Mouse (Mus musculus) heart, postnatal 0 days (tissue): ENCODE results near the gene Bcl9l. TPM values are rescaled to one million over a fixed set of nuclear protein-coding genes. Genes with fewer than 3 reads are reported as not detected.
A peak's percentile ranks its signal among the peaks of the same experiment; 100 is the strongest.

Experiments used
- ATAC-seq: fragments of 200-750 bp; cut with Nextera tagmentation; 2 replicates; pipeline ENCODE4 v1.8.0; 2017; ENCODE audit warnings: low read depth, moderate number of reproducible peaks, moderate library complexity; ENCODE audit not compliant: insufficient read depth
- DNase-seq: peaks from one replicate; pipeline ENCODE4 v3.0.0-alpha.2; 2016; ENCODE audit warnings: low spot score
- H3K27ac ChIP-seq: fragments of 300-500 bp; sonication (generic); 2 replicates; pipeline ENCODE4 v1.5.1; 2014; ENCODE audit warnings: low read depth, mild to moderate bottlenecking
- H3K27me3 ChIP-seq: fragments of 300-500 bp; sonication (generic); 2 replicates; pipeline ENCODE4 v1.6.1; 2014; ENCODE audit warnings: low read length, mixed read lengths; ENCODE audit not compliant: control insufficient read depth, insufficient read depth
- H3K36me3 ChIP-seq: fragments of 300-500 bp; sonication (generic); replicated peaks from 2 replicates; pipeline ENCODE4 v1.6.1; 2014; ENCODE audit warnings: low read length, mixed read lengths; ENCODE audit not compliant: control insufficient read depth, insufficient read depth
- H3K4me1 ChIP-seq: fragments of 300-500 bp; sonication (generic); 2 replicates; pipeline ENCODE4 v1.6.1; 2014; ENCODE audit warnings: antibody characterized with exemption; ENCODE audit not compliant: control insufficient read depth, insufficient read depth
- H3K4me2 ChIP-seq: fragments of 300-500 bp; sonication (generic); 2 replicates; pipeline ENCODE4 v1.6.1; 2014; ENCODE audit warnings: low read depth, mild to moderate bottlenecking, low read length, moderate library complexity
- H3K4me3 ChIP-seq: fragments of 300-500 bp; sonication (generic); 2 replicates; pipeline ENCODE4 v1.5.1; 2014; ENCODE audit warnings: low read depth, low read length
- H3K9ac ChIP-seq: fragments of 300-500 bp; sonication (generic); replicated peaks from 2 replicates; pipeline ENCODE4 v1.6.1; 2014; ENCODE audit warnings: low read depth, low read length, mixed read lengths
- H3K9me3 ChIP-seq: fragments of 300-500 bp; sonication (generic); replicated peaks from 2 replicates; pipeline ENCODE4 v1.6.1; 2016; ENCODE audit warnings: low read length; ENCODE audit not compliant: control insufficient read depth
- CTCF ChIP-seq: IDR thresholded peaks from 2 replicates; pipeline ENCODE4 v1.5.1; 2016; ENCODE audit warnings: antibody characterized with exemption, control low read depth, low read depth
- EP300 ChIP-seq: IDR thresholded peaks from 2 replicates; pipeline ENCODE4 v1.6.1; 2016; ENCODE audit warnings: antibody characterized with exemption, low read depth
- WGBS: fragments of 180-500 bp; shearing (Covaris S2); extraction: QIAGEN DNeasy Blood & Tissue Kit; methylation state at CpG from one replicate; pipeline ENCODE4 v1.1.7; 2014; 5-methylcytosine and 5-hydroxymethylcytosine counted together
- polyA plus RNA-seq: library from polyadenylated mRNA; unstranded; fragments of >200 nt; fragmentation: Nextera tagmentation; extraction: Ambion mirVana; gene quantifications from 2 replicates; pipeline ENCODE4 v1.2.1, GENCODE M21; 2015
- total RNA-seq: library from RNA; depleted of rRNA; stranded (reverse); fragments of >200 nt; gene quantifications from 2 replicates; pipeline ENCODE4 v1.2.3, GENCODE M21; 2014; ENCODE audit warnings: low replicate concordance; rRNA removed

Gene Bcl9l
- total and polyA plus RNA-seq, 2 experiments from 2014 or later: 5.2 to 12.4 TPM

DNA sequence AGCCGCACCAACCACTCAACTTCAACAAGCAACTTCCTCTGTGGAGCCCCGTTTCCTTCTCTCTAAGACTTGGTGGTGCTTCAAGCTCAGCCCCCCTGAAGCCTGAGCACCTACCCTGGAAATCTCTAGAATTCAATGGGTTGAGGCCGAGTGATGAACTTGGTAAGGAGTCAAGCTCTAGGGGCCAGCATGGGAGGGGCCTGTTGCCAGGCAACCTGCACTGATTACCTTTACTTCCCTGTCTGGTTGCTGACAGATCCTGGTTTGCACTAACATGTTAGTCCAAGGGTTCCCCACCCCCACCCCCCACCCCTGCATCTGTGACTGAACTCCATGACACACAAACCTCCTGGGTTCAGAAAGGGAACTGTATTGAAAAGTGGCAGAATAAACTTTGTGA lies 62.4 kb downstream of the Bcl9l start:
- DNase-seq (no peak), ATAC-seq (no peak)
- no peak overlapping the region for H3K27ac ChIP-seq
- no peaks in the 10 kb centered on the region for H3K36me3 ChIP-seq
- WGBS: 76% methylated on average over 3 of the region's 3 CpGs
- H3K4me1 ChIP-seq: no peaks in the 10 kb centered on the region
- no peak overlapping the region for H3K9ac ChIP-seq
- H3K9me3 ChIP-seq: no peaks in the 10 kb centered on the region
- TF ChIP-seq CTCF (no peak), EP300 (no peak)
- H3K4me2 ChIP-seq: no peak overlapping the region
- H3K4me3 ChIP-seq: no peak overlapping the region
- H3K27me3 ChIP-seq: no peaks in the 10 kb centered on the region

DNA sequence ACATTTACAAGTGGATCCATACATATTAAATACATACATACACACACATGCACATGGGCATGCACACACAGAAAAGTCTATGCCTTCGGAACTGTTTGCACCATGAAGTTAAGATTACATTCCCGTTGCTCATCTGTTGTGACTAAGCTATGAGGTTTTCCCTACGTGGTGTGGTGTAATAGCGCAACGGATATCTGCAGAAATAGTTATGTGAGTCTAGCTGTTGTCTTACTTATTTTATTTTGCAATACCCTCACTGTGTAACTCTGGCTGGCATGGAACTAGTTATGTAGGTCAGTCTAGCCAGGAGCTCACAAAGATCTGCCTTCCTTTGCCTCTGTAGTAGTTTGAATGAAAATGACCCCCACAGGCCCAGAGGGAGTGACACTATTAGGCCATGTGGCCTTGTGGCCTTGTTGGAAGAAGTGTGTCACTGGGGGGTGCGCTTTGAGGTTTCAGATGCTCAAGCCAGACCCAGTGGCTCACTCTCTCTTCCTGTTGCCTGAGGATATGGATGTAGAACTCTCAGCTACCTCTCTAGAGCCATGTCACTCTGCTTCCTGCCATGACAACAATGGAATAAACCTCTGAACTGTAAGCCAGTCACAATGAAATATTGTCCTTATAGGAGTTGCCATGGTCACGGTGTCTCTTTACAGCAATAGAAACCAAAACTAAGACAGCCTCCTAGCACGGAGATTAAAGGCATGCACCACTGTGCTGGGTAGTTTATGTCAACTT lies 66.0 kb downstream of the Bcl9l start:
- Histone ChIP-seq H3K27me3 (no peaks in the 10 kb centered on the region), H3K4me3 (no peak overlapping the region), H3K4me1 (no peaks in the 10 kb centered on the region), H3K27ac (no peak overlapping the region), H3K4me2 (no peak overlapping the region), H3K36me3 (no peaks in the 10 kb centered on the region), H3K9ac (no peak overlapping the region), H3K9me3 (no peaks in the 10 kb centered on the region)
- no peak for DNase-seq
- 85% methylated on average over 8 of the region's 8 CpGs for WGBS
- no peak for ATAC-seq
- TF ChIP-seq CTCF (no peak), EP300 (no peak)

DNA sequence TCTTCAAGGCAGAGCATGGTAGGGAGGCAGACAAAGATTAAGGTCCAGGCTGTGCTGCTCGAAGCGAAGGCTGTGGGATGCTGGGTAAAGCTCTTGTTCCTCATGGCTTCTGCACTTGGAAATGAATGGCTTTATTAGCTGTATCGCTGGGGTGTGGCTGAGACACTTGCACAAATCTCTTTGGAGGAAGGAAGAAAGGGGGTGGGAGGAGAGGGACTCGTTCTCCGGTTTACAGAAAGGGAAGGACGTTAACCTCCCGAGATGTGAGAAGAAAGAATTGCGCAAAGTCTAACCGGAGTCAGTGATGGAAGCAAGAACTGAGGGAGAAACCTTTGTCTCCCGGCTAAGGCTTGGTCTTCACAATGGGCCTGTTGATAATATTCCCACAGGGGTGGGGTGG lies 68.5 kb downstream of the Bcl9l start:
- DNase-seq (no peak), ATAC-seq (no peak)
- TF ChIP-seq EP300 (no peak), CTCF (no peak)
- H3K36me3 ChIP-seq: no peaks in the 10 kb centered on the region
- WGBS: 81% methylated on average over 10 of the region's 10 CpGs
- 0 out of 2 replicates have a peak, but pooled peaks cover under 1% of the 10 kb centered on the region for H3K27me3 ChIP-seq
- H3K4me2 ChIP-seq: no peak overlapping the region
- H3K4me3 ChIP-seq: no peak overlapping the region
- no peaks in the 10 kb centered on the region for H3K9me3 ChIP-seq
- no peaks in the 10 kb centered on the region for H3K4me1 ChIP-seq
- no peak overlapping the region for H3K27ac ChIP-seq
- no peak overlapping the region for H3K9ac ChIP-seq

DNA sequence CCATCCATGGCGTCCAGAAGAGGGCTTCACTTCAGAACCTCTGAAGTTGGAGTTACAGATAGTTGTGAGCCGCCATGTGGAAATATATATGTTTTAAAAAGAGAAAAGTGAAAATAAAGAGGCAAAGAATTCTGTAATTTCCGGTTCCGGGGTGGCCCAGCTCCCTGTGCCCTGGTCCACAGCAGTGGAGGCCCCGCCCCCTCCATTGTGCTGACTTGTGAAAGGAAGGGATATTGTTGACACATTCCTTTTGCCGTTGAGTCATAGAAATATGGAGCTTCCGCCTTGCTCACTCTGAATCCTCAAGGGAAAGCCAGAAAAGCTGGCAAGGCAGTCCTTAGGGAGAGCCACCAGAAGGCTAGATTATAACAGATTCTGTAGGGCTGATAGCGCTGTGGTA lies 69.5 kb downstream of the Bcl9l start:
- H3K36me3 ChIP-seq: no peaks in the 10 kb centered on the region
- H3K9me3 ChIP-seq: no peaks in the 10 kb centered on the region
- H3K4me2 ChIP-seq: no peak overlapping the region
- no peak overlapping the region for H3K4me3 ChIP-seq
- DNase-seq (peak; percentile 30), ATAC-seq (no peak)
- H3K4me1 ChIP-seq: no peaks in the 10 kb centered on the region
- H3K27me3 ChIP-seq: 0 out of 2 replicates have a peak, but pooled peaks cover 2% of the 10 kb centered on the region
- TF ChIP-seq EP300: no peak
- TF ChIP-seq CTCF: no peak
- WGBS: 49% methylated on average over 8 of the region's 8 CpGs
- no peak overlapping the region for H3K27ac ChIP-seq
- H3K9ac ChIP-seq: no peak overlapping the region

Other genes starting within 250 kb of the Bcl9l start
- gene Cbl, start 248.8 kb upstream of the Bcl9l start, total RNA-seq: 17.6 and 18.6 TPM in 2 replicates
- gene Cbl, start 248.8 kb upstream of the Bcl9l start, polyA plus RNA-seq: 4.3 and 5.2 TPM in 2 replicates
- not detected in 2 replicates for gene Ccdc153, start 242.1 kb upstream of the Bcl9l start, total RNA-seq
- 2.0 TPM in 1 of 2 replicates, not detected in the other for gene Ccdc153, start 242.1 kb upstream of the Bcl9l start, polyA plus RNA-seq
- not detected in 2 replicates for gene Pdzd3, start 231.4 kb upstream of the Bcl9l start, total RNA-seq
- gene Pdzd3, start 231.4 kb upstream of the Bcl9l start, polyA plus RNA-seq: 0.07 and 0.10 TPM in 2 replicates
- 10.4 and 15.4 TPM in 2 replicates for gene Nlrx1, start 214.2 kb upstream of the Bcl9l start, total RNA-seq
- gene Nlrx1, start 214.2 kb upstream of the Bcl9l start, polyA plus RNA-seq: 8.9 and 10.2 TPM in 2 replicates
- 1.7 and 2.1 TPM in 2 replicates for gene Abcg4, start 194.2 kb upstream of the Bcl9l start, total RNA-seq
- 0.49 and 0.69 TPM in 2 replicates for gene Abcg4, start 194.2 kb upstream of the Bcl9l start, polyA plus RNA-seq
- 14.8 and 26.3 TPM in 2 replicates for gene Hinfp, start 177.2 kb upstream of the Bcl9l start, total RNA-seq
- gene Hinfp, start 177.2 kb upstream of the Bcl9l start, polyA plus RNA-seq: 7.6 and 9.4 TPM in 2 replicates
- gene C2cd2l, start 162.5 kb upstream of the Bcl9l start, total RNA-seq: 14.5 and 16.8 TPM in 2 replicates
- 4.7 and 5.0 TPM in 2 replicates for gene C2cd2l, start 162.5 kb upstream of the Bcl9l start, polyA plus RNA-seq
- 27.6 and 33.3 TPM in 2 replicates for gene Dpagt1, start 156.8 kb upstream of the Bcl9l start, total RNA-seq
- gene Dpagt1, start 156.8 kb upstream of the Bcl9l start, polyA plus RNA-seq: 24.5 and 25.2 TPM in 2 replicates
- gene H2afx, start 148.1 kb upstream of the Bcl9l start, total RNA-seq: 285 and 447 TPM in 2 replicates
- gene H2afx, start 148.1 kb upstream of the Bcl9l start, polyA plus RNA-seq: 69.3 and 71.2 TPM in 2 replicates
- gene Hmbs, start 138.6 kb upstream of the Bcl9l start, total RNA-seq: 61.5 and 96.3 TPM in 2 replicates
- gene Hmbs, start 138.6 kb upstream of the Bcl9l start, polyA plus RNA-seq: 81.3 and 84.0 TPM in 2 replicates
- gene Vps11, start 121.2 kb upstream of the Bcl9l start, total RNA-seq: 25.0 and 27.8 TPM in 2 replicates
- gene Vps11, start 121.2 kb upstream of the Bcl9l start, polyA plus RNA-seq: 17.7 TPM in 2 replicates
- 35.5 and 37.8 TPM in 2 replicates for gene Hyou1, start 103.3 kb upstream of the Bcl9l start, total RNA-seq
- gene Hyou1, start 103.3 kb upstream of the Bcl9l start, polyA plus RNA-seq: 5.4 and 5.9 TPM in 2 replicates
- 83.8 and 97.2 TPM in 2 replicates for gene Slc37a4, start 86.0 kb upstream of the Bcl9l start, total RNA-seq
- gene Slc37a4, start 86.0 kb upstream of the Bcl9l start, polyA plus RNA-seq: 32.2 and 35.1 TPM in 2 replicates
- 302 and 464 TPM in 2 replicates for gene Rps25, start 75.7 kb upstream of the Bcl9l start, total RNA-seq
- 1,421 and 1,578 TPM in 2 replicates for gene Rps25, start 75.7 kb upstream of the Bcl9l start, polyA plus RNA-seq
- 30.8 and 58.4 TPM in 2 replicates for gene Trappc4, start 75.2 kb upstream of the Bcl9l start, total RNA-seq
- gene Trappc4, start 75.2 kb upstream of the Bcl9l start, polyA plus RNA-seq: 72.5 and 79.0 TPM in 2 replicates
- 13.7 and 45.1 TPM in 2 replicates for gene Ccdc84, start 64.3 kb upstream of the Bcl9l start, total RNA-seq
- 17.2 and 17.7 TPM in 2 replicates for gene Ccdc84, start 64.3 kb upstream of the Bcl9l start, polyA plus RNA-seq
- gene Foxr1, start 41.7 kb upstream of the Bcl9l start, total RNA-seq: not detected in 2 replicates
- gene Foxr1, start 41.7 kb upstream of the Bcl9l start, polyA plus RNA-seq: not detected in 2 replicates
- 18.0 TPM in 1 of 2 replicates, not detected in the other for gene Upk2, start 27.8 kb upstream of the Bcl9l start, total RNA-seq
- not detected in 2 replicates for gene Upk2, start 27.8 kb upstream of the Bcl9l start, polyA plus RNA-seq
- gene Cxcr5, start 79.1 kb downstream of the Bcl9l start, total RNA-seq: not detected in 2 replicates
- not detected in 2 replicates for gene Cxcr5, start 79.1 kb downstream of the Bcl9l start, polyA plus RNA-seq
- 30.9 and 33.9 TPM in 2 replicates for gene Ddx6, start 122.1 kb downstream of the Bcl9l start, total RNA-seq
- 10.5 and 11.0 TPM in 2 replicates for gene Ddx6, start 122.1 kb downstream of the Bcl9l start, polyA plus RNA-seq
- not detected in 2 replicates for gene Treh, start 190.4 kb downstream of the Bcl9l start, total RNA-seq
- gene Treh, start 190.4 kb downstream of the Bcl9l start, polyA plus RNA-seq: not detected in 2 replicates